Mouse (Mus musculus) embryonic facial prominence, embryonic 15.5 days (tissue): ENCODE measurements around the gene Phf19. TPM values are rescaled to one million over a fixed set of nuclear protein-coding genes. Genes with fewer than 3 reads are reported as not detected.
A peak's percentile ranks its signal among the peaks of the same experiment; 100 is the strongest.

ENCODE experiments used
- ATAC-seq: fragments of 200-750 bp; cut with Nextera tagmentation; 2 replicates; pipeline ENCODE4 v1.8.0; 2017; ENCODE audit warnings: low read depth, moderate TSS enrichment; ENCODE audit not compliant: insufficient number of reproducible peaks, low FRiP score, low TSS enrichment
- H3K27ac ChIP-seq: fragments of 300-500 bp; sonication (generic); replicated peaks from 2 replicates; pipeline ENCODE4 v1.5.1; 2015; ENCODE audit warnings: mild to moderate bottlenecking, inconsistent platforms
- H3K27me3 ChIP-seq: fragments of 300-500 bp; sonication (generic); 2 replicates; pipeline ENCODE4 v1.6.1; 2015; ENCODE audit warnings: inconsistent platforms
- H3K36me3 ChIP-seq: fragments of 300-500 bp; sonication (generic); 2 replicates; pipeline ENCODE4 v1.6.1; 2015; ENCODE audit warnings: mild to moderate bottlenecking, inconsistent platforms
- H3K4me1 ChIP-seq: fragments of 300-500 bp; sonication (generic); 2 replicates; pipeline ENCODE4 v1.6.1; 2015; ENCODE audit warnings: inconsistent platforms
- H3K4me2 ChIP-seq: fragments of 300-500 bp; sonication (generic); replicated peaks from 2 replicates; pipeline ENCODE4 v1.6.1; 2015; ENCODE audit warnings: mild to moderate bottlenecking, inconsistent platforms
- H3K4me3 ChIP-seq: fragments of 300-500 bp; sonication (generic); replicated peaks from 2 replicates; pipeline ENCODE4 v1.5.1; 2015; ENCODE audit warnings: mild to moderate bottlenecking, inconsistent platforms
- H3K9ac ChIP-seq: fragments of 300-500 bp; sonication (generic); 2 replicates; pipeline ENCODE4 v1.6.1; 2015; ENCODE audit warnings: inconsistent platforms
- H3K9me3 ChIP-seq: fragments of 300-500 bp; sonication (generic); replicated peaks from 2 replicates; pipeline ENCODE4 v1.6.1; 2016; ENCODE audit warnings: inconsistent platforms
- WGBS: fragments of 180-500 bp; shearing (Covaris S2); methylation state at CpG from one replicate; pipeline ENCODE4 v1.1.7; 2015; 5-methylcytosine and 5-hydroxymethylcytosine counted together
- polyA plus RNA-seq: library from polyadenylated mRNA; unstranded; fragments of >200 nt; fragmentation: Nextera tagmentation; extraction: Ambion mirVana; gene quantifications from 2 replicates; pipeline ENCODE4 v1.2.1, GENCODE M21; 2015

Phf19 gene
- polyA plus RNA-seq, 1 experiment from 2014 or later, result 9.0 TPM

DNA sequence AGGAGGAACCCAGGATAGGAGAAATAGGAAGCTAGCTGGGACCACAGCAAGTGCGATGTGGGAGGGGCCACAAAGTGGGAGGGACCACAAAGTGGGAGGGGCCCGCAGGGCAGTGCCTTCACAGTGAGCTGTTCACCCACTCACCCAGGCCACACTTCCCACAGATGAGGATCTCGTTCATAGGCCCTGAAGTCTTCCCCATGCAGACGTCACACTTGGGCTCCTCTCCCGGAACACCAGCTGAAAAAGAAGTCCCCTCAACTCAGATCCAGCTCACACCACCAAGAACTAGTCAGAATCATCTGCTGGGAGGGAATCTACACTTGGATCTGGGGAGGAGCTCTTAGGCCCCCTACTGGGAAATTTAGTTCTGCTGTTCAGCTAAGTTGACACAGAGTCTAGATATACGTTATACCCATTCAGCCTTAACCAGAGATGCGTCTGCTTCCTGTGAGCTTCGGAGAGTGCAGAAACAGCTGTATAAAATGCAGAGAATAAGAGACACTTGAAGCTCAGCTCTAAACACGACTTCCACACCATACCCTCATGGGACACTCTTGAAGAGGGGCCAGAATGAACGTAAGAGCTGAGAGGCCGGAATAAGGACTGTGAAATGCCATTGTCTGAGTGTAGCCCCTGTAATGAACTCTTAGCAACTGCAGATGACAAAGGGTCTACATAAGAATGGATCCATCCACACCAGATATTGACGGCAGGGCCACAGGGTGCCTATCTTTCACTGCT, 6.8 kb downstream of the Phf19 start:
- Histone ChIP-seq H3K9ac (no peak overlapping the region), H3K27me3 (peaks cover 3% of the 10 kb centered on the region; the same call in 1 of the 2 replicates), H3K36me3 (0 out of 2 replicates have a peak, but pooled peaks cover 9% of the 10 kb centered on the region), H3K4me3 (no peak overlapping the region), H3K27ac (0 out of 2 replicates have a peak overlapping the region, but pooled peaks have one; percentile 28), H3K4me2 (no peak overlapping the region), H3K4me1 (peaks cover 29% of the 10 kb centered on the region), H3K9me3 (no peaks in the 10 kb centered on the region)
- 39% methylated on average over 12 of the region's 12 CpGs for WGBS
- ATAC-seq, result no peak

DNA sequence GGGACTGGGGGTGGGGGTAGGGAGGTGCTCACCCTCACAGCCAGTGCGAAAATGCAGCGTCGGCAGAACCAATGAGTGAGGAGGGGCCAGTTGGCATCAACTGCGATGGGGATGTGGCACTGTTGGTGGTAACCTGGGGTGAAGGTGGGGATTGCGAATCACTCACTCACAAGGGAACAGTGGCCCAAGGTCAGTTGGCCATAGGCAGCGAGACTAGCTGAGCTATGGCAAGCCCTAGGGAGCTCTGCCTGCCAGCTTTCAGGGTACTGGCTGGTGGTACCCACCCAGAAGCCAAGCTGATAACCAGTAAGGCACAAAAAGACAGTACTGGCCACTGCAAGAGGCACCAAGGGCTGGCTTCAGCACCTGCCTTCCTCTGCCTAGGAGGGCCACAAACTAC, 7.4 kb downstream of the Phf19 start:
- Histone ChIP-seq H3K4me1 (peaks cover 29% of the 10 kb centered on the region), H3K27me3 (no peaks in the 10 kb centered on the region; the same call in 1 of the 2 replicates), H3K4me3 (no peak overlapping the region), H3K9me3 (no peaks in the 10 kb centered on the region), H3K4me2 (no peak overlapping the region), H3K9ac (no peak overlapping the region), H3K27ac (no peak overlapping the region), H3K36me3 (0 out of 2 replicates have a peak, but pooled peaks cover 12% of the 10 kb centered on the region)
- no peak for ATAC-seq
- 74% methylated on average over 6 of the region's 6 CpGs for WGBS

DNA sequence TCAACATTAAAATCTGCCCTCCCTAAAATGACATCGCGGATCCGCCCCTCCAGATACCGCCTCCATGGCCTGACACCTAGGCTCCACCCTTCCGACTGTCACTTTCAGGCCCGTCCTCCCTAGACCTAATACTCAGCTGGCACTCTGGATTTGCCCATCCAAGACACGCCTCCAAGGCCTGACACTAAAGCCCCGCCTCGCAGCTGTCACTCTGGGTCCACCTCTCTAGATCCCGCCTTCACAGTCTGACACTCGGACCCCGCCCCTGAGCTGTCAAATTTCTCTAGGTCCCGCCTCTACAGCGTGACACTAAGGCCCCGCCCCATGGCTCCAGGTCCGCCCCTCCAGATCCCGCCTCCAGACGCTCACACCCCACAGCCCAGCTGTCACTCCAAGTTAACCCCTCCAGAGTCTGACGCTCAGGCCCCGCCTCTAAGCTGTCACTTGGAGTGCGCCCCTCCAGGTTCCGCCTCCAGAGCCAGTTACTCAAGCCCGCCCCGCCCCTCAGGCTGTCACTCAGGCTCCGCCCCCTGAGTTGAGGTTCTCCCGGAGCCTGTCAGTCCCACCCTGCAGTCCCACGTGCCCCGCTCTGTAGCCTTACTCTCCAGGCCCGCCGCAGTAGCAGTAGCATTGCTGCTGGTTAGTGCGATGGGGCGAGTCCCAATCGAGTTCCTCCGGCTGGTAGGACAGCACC, 8.8 kb downstream of the Phf19 start:
- Histone ChIP-seq H3K27ac (peak overlapping the region; percentile 73), H3K27me3 (no peaks in the 10 kb centered on the region; the same call in 1 of the 2 replicates), H3K4me3 (peak overlapping the region; percentile 37), H3K9me3 (no peaks in the 10 kb centered on the region), H3K9ac (no peak overlapping the region), H3K36me3 (0 out of 2 replicates have a peak, but pooled peaks cover 15% of the 10 kb centered on the region), H3K4me1 (peaks cover 29% of the 10 kb centered on the region), H3K4me2 (peak overlapping the region; percentile 62)
- under 1% methylated on average over 34 of the region's 34 CpGs for WGBS
- ATAC-seq, result peak; percentile 98

DNA sequence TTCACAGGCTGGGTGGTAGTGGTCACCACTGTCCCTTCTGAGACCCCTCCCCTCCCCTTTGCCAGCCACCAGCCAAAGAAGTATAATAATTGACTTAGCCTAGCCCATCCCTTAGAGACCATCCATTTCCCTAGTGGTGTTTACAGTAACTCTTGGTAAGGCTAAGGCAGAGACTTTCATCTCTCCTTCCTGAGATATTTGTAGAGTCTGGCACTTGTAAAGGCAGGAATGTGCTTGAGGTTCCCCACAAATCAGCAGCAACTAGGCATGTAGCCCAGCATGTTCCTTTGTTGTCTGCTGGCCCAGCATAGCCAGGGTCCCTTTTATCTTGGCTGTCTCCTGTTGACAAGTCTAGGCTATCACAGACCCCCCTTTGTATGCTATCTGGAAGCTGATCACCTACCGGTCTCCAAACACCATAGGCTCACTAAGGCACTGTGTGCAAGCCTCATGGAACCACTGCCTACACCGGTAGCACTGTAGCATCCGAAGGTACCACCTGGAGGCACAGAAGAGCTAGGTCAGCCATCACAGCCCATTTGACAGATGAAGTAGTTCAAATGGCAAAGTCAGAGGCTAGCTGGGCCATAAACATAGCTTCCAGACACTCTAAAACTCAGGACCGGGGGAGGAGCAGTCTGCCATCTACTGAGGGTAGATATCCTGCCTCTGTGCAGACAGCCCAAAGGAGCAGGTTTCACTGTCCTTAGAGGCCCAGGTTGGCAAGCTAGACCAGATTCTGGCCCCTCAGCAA, 10.0 kb downstream of the Phf19 start:
- no peak for ATAC-seq
- H3K4me3 ChIP-seq, result no peak overlapping the region; the same call in 1 of the 2 replicates
- H3K9me3 ChIP-seq, result no peaks in the 10 kb centered on the region
- no peaks in the 10 kb centered on the region; the same call in 1 of the 2 replicates for H3K27me3 ChIP-seq
- peak overlapping the region; percentile 62 for H3K4me2 ChIP-seq
- WGBS, result 71% methylated on average over 4 of the region's 4 CpGs
- H3K4me1 ChIP-seq, result peaks cover 29% of the 10 kb centered on the region
- 0 out of 2 replicates have a peak, but pooled peaks cover 13% of the 10 kb centered on the region for H3K36me3 ChIP-seq
- H3K27ac ChIP-seq, result 0 out of 2 replicates have a peak overlapping the region, but pooled peaks have one; percentile 35
- H3K9ac ChIP-seq, result no peak overlapping the region

DNA sequence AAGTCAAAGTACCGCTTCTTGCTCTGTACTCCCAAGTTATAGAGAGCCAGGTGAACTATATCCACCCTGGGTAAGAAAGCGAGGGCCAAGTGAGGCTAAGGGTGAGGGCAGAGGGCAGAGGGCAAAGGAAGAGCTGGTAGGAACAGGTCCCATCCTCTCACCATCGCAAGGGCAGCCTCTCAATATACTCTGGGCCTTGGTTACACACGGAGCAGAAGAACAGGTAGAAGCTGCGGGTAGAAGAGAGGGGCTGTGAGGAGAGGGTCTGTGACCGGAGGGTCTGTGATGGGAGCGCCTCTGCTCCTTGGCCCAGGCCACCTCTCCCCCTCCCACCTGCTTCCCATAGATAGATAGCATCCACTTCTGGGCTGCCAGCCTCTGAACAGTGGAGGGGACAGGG, 10.6 kb downstream of the Phf19 start:
- Histone ChIP-seq H3K4me1 (peaks cover 29% of the 10 kb centered on the region), H3K4me3 (no peak overlapping the region), H3K9me3 (no peaks in the 10 kb centered on the region), H3K9ac (no peak overlapping the region), H3K27ac (no peak overlapping the region), H3K4me2 (no peak overlapping the region), H3K36me3 (0 out of 2 replicates have a peak, but pooled peaks cover 13% of the 10 kb centered on the region), H3K27me3 (no peaks in the 10 kb centered on the region; the same call in 1 of the 2 replicates)
- ATAC-seq, result no peak
- 85% methylated on average over 7 of the region's 7 CpGs for WGBS

DNA sequence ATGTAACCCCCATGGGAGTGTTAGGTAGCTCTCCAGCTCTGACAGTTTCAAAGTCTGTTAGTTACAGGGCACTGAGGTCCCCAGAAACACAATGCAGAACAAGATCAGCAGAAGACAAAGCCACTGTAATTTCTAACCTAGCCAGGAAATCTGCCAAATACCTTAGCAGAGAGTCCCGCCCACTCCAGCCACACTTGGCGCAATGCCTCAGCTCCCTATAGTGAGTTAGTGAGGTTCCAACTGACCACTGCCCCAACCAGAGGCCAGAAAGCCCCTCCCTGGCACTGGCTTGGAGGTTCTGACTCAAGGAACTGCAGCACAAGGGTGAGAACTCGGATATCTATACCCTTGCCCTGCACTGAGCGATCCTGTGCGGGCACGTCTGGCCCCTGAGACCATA, 11.1 kb downstream of the Phf19 start:
- 87% methylated on average over 6 of the region's 6 CpGs for WGBS
- H3K9me3 ChIP-seq, result no peaks in the 10 kb centered on the region
- 0 out of 2 replicates have a peak, but pooled peaks cover 13% of the 10 kb centered on the region for H3K36me3 ChIP-seq
- no peak overlapping the region for H3K9ac ChIP-seq
- ATAC-seq, result no peak
- no peaks in the 10 kb centered on the region; the same call in 1 of the 2 replicates for H3K27me3 ChIP-seq
- H3K4me1 ChIP-seq, result peaks cover 29% of the 10 kb centered on the region
- no peak overlapping the region for H3K27ac ChIP-seq
- H3K4me2 ChIP-seq, result no peak overlapping the region
- no peak overlapping the region for H3K4me3 ChIP-seq

DNA sequence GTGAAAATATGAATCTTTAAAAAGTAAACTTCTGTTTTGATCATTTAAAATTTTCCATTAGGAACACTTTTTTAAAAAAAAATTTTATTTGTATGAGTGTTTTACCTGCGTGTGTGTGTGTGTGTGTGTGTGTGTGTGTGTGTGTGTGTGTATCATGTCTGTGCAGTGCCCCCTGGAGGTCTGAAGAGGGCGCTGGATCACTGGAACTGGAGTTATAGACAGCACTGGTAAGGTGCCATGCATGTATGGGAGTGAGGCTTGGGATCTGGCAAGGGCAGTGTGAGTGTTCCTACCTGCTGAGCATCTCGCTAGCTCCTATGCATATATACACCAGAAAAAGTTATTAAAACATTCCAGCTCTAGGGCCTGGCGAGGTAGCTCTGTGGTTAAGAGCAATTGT, 12.1 kb downstream of the Phf19 start:
- Histone ChIP-seq H3K4me2 (no peak overlapping the region), H3K27ac (no peak overlapping the region), H3K36me3 (0 out of 2 replicates have a peak, but pooled peaks cover 13% of the 10 kb centered on the region), H3K4me3 (no peak overlapping the region), H3K4me1 (peaks cover 20% of the 10 kb centered on the region), H3K27me3 (no peaks in the 10 kb centered on the region), H3K9ac (no peak overlapping the region), H3K9me3 (no peaks in the 10 kb centered on the region)
- ATAC-seq, result no peak
- 73% methylated on average over 4 of the region's 4 CpGs for WGBS

DNA sequence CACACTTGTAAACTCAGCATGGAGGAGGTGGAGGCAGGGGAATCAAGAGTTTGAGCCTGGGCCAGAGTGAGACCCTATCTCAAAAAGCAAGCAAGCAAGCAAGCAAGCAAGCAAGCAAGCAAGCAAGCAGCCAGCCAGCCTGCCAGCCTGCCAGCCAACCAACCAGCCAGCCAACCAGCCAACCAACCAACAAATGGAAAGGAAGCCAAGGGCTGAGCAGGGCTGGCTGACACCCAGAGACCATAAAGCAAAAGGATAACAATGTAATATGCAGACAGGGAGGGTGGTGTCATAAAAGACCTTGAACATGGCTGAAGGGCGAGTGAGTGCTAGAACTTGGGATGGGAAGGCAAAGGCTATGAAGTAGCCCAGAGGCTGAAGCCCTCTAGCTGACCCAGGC, 13.4 kb downstream of the Phf19 start:
- Histone ChIP-seq H3K4me1 (peaks cover 14% of the 10 kb centered on the region), H3K27me3 (no peaks in the 10 kb centered on the region), H3K4me3 (no peak overlapping the region), H3K27ac (no peak overlapping the region), H3K36me3 (0 out of 2 replicates have a peak, but pooled peaks cover 14% of the 10 kb centered on the region), H3K9me3 (no peaks in the 10 kb centered on the region), H3K4me2 (no peak overlapping the region), H3K9ac (no peak overlapping the region)
- 81% methylated on average over 1 of the region's 1 CpGs for WGBS
- ATAC-seq, result no peak

DNA sequence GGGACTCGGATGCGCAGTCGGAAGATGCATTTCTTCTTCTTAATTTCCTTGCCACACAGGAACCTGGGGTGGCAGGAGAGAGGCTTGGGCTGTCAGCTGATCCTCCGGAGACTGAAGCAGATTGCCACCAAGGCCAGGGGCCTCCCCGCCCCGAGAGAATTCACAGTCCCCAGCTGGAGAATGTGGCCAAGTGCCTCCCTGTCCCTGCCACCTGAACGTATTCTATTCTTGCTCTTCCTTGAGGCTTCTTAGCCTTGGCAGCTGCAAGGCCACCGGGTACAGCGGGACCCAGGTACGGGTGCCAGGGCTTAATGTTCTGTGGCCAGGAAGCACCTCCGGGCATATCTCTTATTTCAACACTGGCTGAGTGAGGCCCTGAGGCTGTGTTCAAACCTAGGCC, 14.1 kb downstream of the Phf19 start:
- H3K4me3 ChIP-seq, result no peak overlapping the region
- 0 out of 2 replicates have a peak, but pooled peaks cover 16% of the 10 kb centered on the region for H3K36me3 ChIP-seq
- peaks cover 11% of the 10 kb centered on the region; the same call in 1 of the 2 replicates for H3K4me1 ChIP-seq
- H3K27me3 ChIP-seq, result no peaks in the 10 kb centered on the region
- WGBS, result 75% methylated on average over 11 of the region's 11 CpGs
- H3K9me3 ChIP-seq, result no peaks in the 10 kb centered on the region
- no peak for ATAC-seq
- H3K4me2 ChIP-seq, result no peak overlapping the region
- H3K9ac ChIP-seq, result no peak overlapping the region
- no peak overlapping the region for H3K27ac ChIP-seq

DNA sequence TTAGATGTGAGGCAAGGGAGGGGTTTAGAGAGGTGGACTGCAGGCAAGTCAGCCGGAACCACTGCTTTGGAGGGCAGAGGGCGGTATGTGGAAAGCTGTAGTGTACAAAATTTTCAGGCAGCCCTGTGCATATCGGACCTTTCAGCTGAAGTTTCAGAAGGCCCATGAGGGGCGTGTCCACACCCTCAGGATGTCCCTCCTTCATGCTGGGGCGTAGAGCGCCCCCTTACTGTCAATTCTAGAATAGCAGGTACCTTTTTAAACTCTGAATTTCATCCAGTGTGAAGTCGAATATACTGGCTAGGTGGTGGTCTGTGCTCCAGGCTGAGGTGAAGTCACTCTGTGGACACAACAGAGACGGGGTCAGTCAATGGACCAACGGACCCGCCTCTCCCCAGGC, 16.0 kb downstream of the Phf19 start:
- Histone ChIP-seq H3K9me3 (no peaks in the 10 kb centered on the region), H3K4me3 (no peak overlapping the region), H3K4me1 (no peaks in the 10 kb centered on the region), H3K27me3 (no peaks in the 10 kb centered on the region), H3K36me3 (0 out of 2 replicates have a peak, but pooled peaks cover 15% of the 10 kb centered on the region), H3K27ac (no peak overlapping the region), H3K9ac (no peak overlapping the region), H3K4me2 (no peak overlapping the region)
- 22% methylated on average over 10 of the region's 10 CpGs for WGBS
- no peak for ATAC-seq
